Mouse (Mus musculus) thymus, adult 2 months (tissue): Measurements from ENCODE around the gene Fgfr1op2. TPM values are rescaled to one million over a fixed set of nuclear protein-coding genes. Genes with fewer than 3 reads are reported as not detected.

Source experiments
- DNase-seq: peaks from one replicate; pipeline ENCODE4 v3.0.0; 2021
- H3K27ac ChIP-seq: fragments of 200-500 bp; 2 replicates; pipeline ENCODE4 v1.5.1; 2012; ENCODE audit warnings: low read length, control low read depth; ENCODE audit not compliant: control insufficient read depth, insufficient read depth
- H3K27me3 ChIP-seq: fragments of 200-500 bp; 2 replicates; pipeline ENCODE4 v1.6.1; 2012; ENCODE audit warnings: mild to moderate bottlenecking, low read length, moderate library complexity, mixed read lengths; ENCODE audit not compliant: control insufficient read depth, insufficient read depth
- H3K36me3 ChIP-seq: fragments of 200-500 bp; 2 replicates; pipeline ENCODE4 v1.6.1; 2012; ENCODE audit warnings: mild to moderate bottlenecking, low read length, moderate library complexity; ENCODE audit not compliant: control insufficient read depth, insufficient read depth
- H3K4me1 ChIP-seq: fragments of 200-500 bp; replicated peaks from 2 replicates; pipeline ENCODE4 v1.6.1; 2012; ENCODE audit warnings: low read length; ENCODE audit not compliant: control insufficient read depth, insufficient read depth
- H3K4me3 ChIP-seq: fragments of 200-500 bp; 2 replicates; pipeline ENCODE4 v1.5.1; 2012; ENCODE audit warnings: mild to moderate bottlenecking, low read length, control low read depth, moderate library complexity; ENCODE audit not compliant: control insufficient read depth, insufficient read depth
- CTCF ChIP-seq: fragments of 200-500 bp; IDR thresholded peaks from 2 replicates; pipeline ENCODE4 v1.5.1; 2012; ENCODE audit warnings: mild to moderate bottlenecking, control low read depth, low read length, moderate library complexity, borderline replicate concordance; ENCODE audit not compliant: control insufficient read depth, poor library complexity, insufficient read depth; ENCODE audit errors: extremely low read depth
- POLR2A ChIP-seq: fragments of 200-500 bp; IDR thresholded peaks from 2 replicates; pipeline ENCODE4 v1.6.1; 2012; ENCODE audit warnings: mild to moderate bottlenecking, low read length, control low read depth, moderate library complexity; ENCODE audit not compliant: control insufficient read depth, poor library complexity, insufficient read depth; ENCODE audit errors: extremely low read depth
- WGBS: fragments of 180-500 bp; shearing (Covaris S2); methylation state at CpG from one replicate; pipeline ENCODE4 v1.1.7; 2018; 5-methylcytosine and 5-hydroxymethylcytosine counted together
- polyA plus RNA-seq: library from polyadenylated mRNA; depleted of rRNA; stranded (reverse); fragments of >200 nt; gene quantifications from 2 replicates; pipeline ENCODE4 v1.2.3, GENCODE M21; 2012

The Fgfr1op2 gene
- polyA plus RNA-seq, 1 experiment, result 156 TPM

DNA sequence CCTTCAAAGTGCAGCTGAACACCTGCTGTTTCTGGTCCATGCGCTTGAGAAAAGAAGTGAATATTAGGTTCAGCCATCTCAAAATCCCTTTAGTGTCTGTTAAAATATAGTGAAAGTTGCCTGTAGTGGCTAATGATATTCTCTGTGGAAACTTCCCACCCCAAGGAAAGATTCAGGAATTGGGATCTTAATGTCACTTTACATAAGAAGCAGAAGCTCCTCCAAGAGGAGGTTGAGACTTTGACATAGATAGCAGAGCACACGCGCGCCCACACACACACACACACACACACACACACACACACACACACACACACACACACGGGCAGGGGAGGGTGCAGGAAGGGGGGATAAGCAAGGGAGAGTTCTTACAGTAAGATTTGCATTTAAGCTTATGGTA lies 8.1 kb downstream of the Fgfr1op2 start:
- no peak overlapping the region for H3K27ac ChIP-seq
- DNase-seq, result no peak
- H3K4me1 ChIP-seq, result peaks cover 8% of the 10 kb centered on the region
- 66% methylated on average over 5 of the region's 5 CpGs for WGBS
- no peak for TF ChIP-seq CTCF
- TF ChIP-seq POLR2A, result no peak
- H3K27me3 ChIP-seq, result no peaks in the 10 kb centered on the region
- no peak overlapping the region for H3K4me3 ChIP-seq
- H3K36me3 ChIP-seq, result peaks cover 43% of the 10 kb centered on the region

DNA sequence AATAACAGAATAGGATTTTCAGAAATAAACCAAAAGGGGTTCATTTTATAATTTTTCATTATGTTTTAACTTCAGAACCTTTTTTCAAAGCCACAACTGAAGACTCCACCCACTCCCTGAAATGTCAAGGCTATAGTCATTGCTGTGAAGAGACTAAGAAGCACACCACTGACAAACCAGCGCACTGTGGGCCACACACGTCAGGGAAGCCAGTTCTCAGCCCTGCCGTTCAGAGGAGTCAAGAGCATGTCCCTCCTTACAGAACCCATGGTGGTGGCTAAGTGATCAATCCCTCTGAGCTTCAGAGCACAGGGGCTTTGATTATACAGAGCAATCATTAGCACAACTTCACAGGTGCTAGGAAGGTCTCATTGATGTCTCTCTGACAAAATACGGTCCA lies 25.6 kb downstream of the Fgfr1op2 start:
- H3K36me3 ChIP-seq, result peaks cover 56% of the 10 kb centered on the region
- H3K4me1 ChIP-seq, result no peaks in the 10 kb centered on the region
- H3K27me3 ChIP-seq, result no peaks in the 10 kb centered on the region
- H3K4me3 ChIP-seq, result no peak overlapping the region
- no peak for DNase-seq
- WGBS, result 84% methylated on average over 4 of the region's 4 CpGs
- H3K27ac ChIP-seq, result no peak overlapping the region
- TF ChIP-seq POLR2A, result no peak
- no peak for TF ChIP-seq CTCF

DNA sequence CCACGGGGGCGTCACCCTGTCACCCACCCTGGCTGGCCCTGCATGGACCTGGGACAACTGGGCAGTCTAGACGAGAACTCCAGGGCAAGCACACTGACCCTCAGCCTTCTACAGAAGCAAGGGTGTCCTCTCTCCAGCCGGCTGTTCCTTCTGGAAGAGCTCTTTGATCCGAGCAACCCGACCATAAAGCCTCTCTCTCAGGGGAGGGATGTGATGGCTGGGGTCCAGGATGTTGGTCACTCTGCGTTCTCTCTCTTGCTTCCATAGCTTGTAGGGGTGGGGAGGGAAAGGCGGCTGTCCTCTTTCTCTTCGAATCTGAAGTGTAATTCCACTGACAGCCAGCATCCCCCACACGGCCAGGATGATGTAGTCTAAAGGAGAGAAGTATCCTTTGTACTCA lies 26.6 kb downstream of the Fgfr1op2 start:
- 98% methylated on average over 10 of the region's 10 CpGs for WGBS
- no peak for DNase-seq
- H3K36me3 ChIP-seq, result peaks cover 50% of the 10 kb centered on the region
- no peak for TF ChIP-seq POLR2A
- H3K27ac ChIP-seq, result no peak overlapping the region
- no peaks in the 10 kb centered on the region for H3K27me3 ChIP-seq
- no peak overlapping the region for H3K4me3 ChIP-seq
- H3K4me1 ChIP-seq, result no peaks in the 10 kb centered on the region

DNA sequence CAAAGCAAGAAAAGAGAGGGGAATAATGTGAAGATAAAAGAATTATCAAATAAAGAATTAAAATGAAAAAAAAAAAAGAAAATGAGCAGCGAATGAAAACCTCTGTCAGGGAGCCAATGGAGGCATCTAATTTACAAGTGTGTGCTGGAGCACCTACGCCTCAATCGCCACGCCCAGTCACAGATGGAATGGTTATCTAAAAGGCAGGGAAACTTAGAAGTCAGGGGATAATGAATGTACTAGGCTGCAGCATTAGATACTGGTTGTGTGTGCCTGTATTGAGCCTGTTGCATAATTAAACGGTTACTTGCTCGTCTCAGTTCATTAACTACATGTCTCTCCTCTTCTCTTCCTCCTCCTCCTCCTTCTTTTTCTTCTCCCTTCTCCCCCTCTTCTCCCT lies 34.4 kb downstream of the Fgfr1op2 start:
- DNase-seq, result no peak
- 99% methylated on average over 6 of the region's 6 CpGs for WGBS
- H3K27ac ChIP-seq, result no peak overlapping the region
- no peak overlapping the region for H3K4me3 ChIP-seq
- no peaks in the 10 kb centered on the region for H3K27me3 ChIP-seq
- no peaks in the 10 kb centered on the region for H3K4me1 ChIP-seq
- TF ChIP-seq POLR2A (no peak), CTCF (no peak)
- no peaks in the 10 kb centered on the region for H3K36me3 ChIP-seq

DNA sequence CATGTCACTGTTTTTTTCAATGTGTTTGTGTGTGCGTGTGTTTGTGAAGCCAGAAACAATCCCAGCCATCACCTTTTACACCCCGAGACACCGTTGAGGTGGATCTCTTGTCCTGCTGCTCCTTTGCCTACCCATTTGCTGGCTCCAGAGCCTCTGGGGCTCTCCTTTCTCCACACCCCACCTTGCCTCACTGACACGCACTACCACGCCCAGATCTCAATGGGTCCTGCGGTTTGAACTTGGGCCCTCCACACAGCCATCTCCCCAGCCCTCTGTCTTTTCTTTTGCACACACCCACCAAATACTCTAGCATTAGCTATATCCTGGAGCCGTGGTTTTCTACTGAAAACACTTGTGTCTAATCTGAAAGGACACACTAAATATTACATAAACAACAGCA lies 34.9 kb downstream of the Fgfr1op2 start:
- 96% methylated on average over 7 of the region's 7 CpGs for WGBS
- DNase-seq, result no peak
- Histone ChIP-seq H3K36me3 (no peaks in the 10 kb centered on the region), H3K27ac (no peak overlapping the region), H3K27me3 (no peaks in the 10 kb centered on the region), H3K4me1 (no peaks in the 10 kb centered on the region), H3K4me3 (no peak overlapping the region)
- TF ChIP-seq POLR2A, result no peak
- no peak for TF ChIP-seq CTCF

DNA sequence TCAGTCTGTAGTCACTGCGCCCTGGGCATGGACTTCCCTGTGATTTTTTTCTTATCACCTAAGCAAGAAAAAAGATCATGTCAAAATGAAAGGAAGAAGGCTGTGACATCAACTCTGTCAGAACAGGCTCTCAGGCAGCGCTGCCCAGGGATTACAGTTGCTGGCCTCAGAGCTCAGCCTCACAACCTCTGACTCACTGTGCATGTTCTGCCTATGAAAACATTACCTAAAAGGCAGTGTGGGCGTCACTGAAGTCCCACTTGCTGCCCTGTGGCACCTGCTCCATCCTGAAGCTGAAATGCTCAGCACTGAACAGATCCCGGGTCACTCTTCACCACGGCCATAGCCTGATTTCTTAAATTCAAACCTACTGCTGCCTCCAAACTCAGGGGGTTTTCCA lies 35.7 kb downstream of the Fgfr1op2 start:
- Histone ChIP-seq H3K27ac (no peak overlapping the region), H3K4me3 (no peak overlapping the region), H3K27me3 (no peaks in the 10 kb centered on the region), H3K36me3 (no peaks in the 10 kb centered on the region), H3K4me1 (no peaks in the 10 kb centered on the region)
- WGBS, result 97% methylated on average over 5 of the region's 5 CpGs
- TF ChIP-seq POLR2A, result no peak
- no peak for TF ChIP-seq CTCF
- DNase-seq, result no peak

DNA sequence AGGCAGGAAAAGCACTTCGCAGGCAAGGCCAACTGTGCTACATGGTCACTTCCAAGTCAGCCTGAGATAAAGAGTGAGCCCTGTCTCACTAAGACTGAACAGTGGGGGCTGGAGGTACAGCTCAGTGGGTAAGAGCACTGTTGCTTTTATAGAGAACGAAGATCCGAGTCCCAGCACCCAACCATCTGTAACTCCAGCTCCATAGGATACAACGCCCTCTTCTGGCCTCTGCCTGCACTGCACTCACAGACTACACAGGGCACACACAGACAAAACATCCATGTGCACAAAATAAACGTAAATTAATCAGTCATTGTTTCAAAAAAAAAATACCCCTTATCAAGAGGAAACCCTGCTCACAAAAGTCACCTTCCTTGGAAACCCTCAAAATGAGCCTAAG lies 36.9 kb downstream of the Fgfr1op2 start:
- 96% methylated on average over 5 of the region's 5 CpGs for WGBS
- Histone ChIP-seq H3K27me3 (no peaks in the 10 kb centered on the region), H3K27ac (no peak overlapping the region), H3K4me3 (no peak overlapping the region), H3K4me1 (no peaks in the 10 kb centered on the region), H3K36me3 (no peaks in the 10 kb centered on the region)
- TF ChIP-seq POLR2A (no peak), CTCF (no peak)
- DNase-seq, result no peak

DNA sequence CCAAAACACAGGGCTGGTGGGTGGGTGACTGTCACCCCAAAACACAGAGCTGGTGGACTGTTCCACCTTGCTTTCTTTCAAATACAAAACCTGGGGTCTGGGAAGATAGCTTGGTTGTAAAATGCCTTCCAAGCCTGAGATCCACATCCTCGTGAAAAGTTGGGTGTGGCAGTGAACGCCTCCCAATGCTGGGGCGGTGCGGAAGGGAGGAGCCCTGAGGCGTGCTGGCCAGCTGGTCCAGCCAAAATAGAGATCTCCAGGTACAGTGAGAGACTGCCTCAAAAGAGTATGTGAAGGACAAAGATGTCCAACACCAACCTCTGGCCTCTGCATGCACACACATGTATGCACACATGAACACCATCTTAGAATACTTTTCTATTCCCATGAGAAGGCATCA lies 37.5 kb downstream of the Fgfr1op2 start:
- TF ChIP-seq POLR2A (no peak), CTCF (no peak)
- no peaks in the 10 kb centered on the region for H3K36me3 ChIP-seq
- 96% methylated on average over 5 of the region's 5 CpGs for WGBS
- H3K4me1 ChIP-seq, result no peaks in the 10 kb centered on the region
- H3K27ac ChIP-seq, result no peak overlapping the region
- no peaks in the 10 kb centered on the region for H3K27me3 ChIP-seq
- no peak overlapping the region for H3K4me3 ChIP-seq
- DNase-seq, result no peak
